Mouse (Mus musculus) intestine, embryonic 14.5 days (tissue): Measurements from ENCODE around the gene Setdb2. TPM values are rescaled to one million over a fixed set of nuclear protein-coding genes. Genes with fewer than 3 reads are reported as not detected.
"Not testable (repeated sequence)": the region's sequence is repeated elsewhere in the genome, so short reads cannot be mapped to it uniquely, and the experiment has no call there.

ENCODE experiments used
- ATAC-seq: fragments of 200-750 bp; cut with Nextera tagmentation; replicated peaks from 2 replicates; pipeline ENCODE4 v1.8.0; 2017; ENCODE audit warnings: low read depth, moderate number of reproducible peaks, moderate TSS enrichment, moderate library complexity; ENCODE audit not compliant: low FRiP score, low TSS enrichment
- DNase-seq: peaks from one replicate; pipeline ENCODE4 v3.0.0-alpha.2; 2018; ENCODE audit warnings: low spot score
- H3K27ac ChIP-seq: fragments of 300-500 bp; sonication (generic); 2 replicates; pipeline ENCODE4 v1.5.1; 2014; ENCODE audit warnings: low read depth, mild to moderate bottlenecking, control low read depth
- H3K27me3 ChIP-seq: fragments of 300-500 bp; sonication (generic); replicated peaks from 2 replicates; pipeline ENCODE4 v1.6.1; 2014; ENCODE audit warnings: low read length, control low read depth; ENCODE audit not compliant: control insufficient read depth, insufficient read depth
- H3K36me3 ChIP-seq: fragments of 300-500 bp; sonication (generic); 2 replicates; pipeline ENCODE4 v1.6.1; 2014; ENCODE audit warnings: low read length, control low read depth; ENCODE audit not compliant: control insufficient read depth, insufficient read depth
- H3K4me1 ChIP-seq: fragments of 300-500 bp; sonication (generic); replicated peaks from 2 replicates; pipeline ENCODE4 v1.6.1; 2014; ENCODE audit warnings: low read length, control low read depth, mixed read lengths; ENCODE audit not compliant: control insufficient read depth, insufficient read depth
- H3K4me2 ChIP-seq: fragments of 300-500 bp; sonication (generic); 2 replicates; pipeline ENCODE4 v1.6.1; 2014; ENCODE audit warnings: low read length
- H3K4me3 ChIP-seq: fragments of 300-500 bp; sonication (generic); 2 replicates; pipeline ENCODE4 v1.5.1; 2014; ENCODE audit warnings: low read depth, low read length, control low read depth, mixed read lengths
- H3K9ac ChIP-seq: fragments of 300-500 bp; sonication (generic); 2 replicates; pipeline ENCODE4 v1.6.1; 2014; ENCODE audit warnings: mild to moderate bottlenecking, low read length
- H3K9me3 ChIP-seq: fragments of 300-500 bp; sonication (generic); 2 replicates; pipeline ENCODE4 v1.6.1; 2016; ENCODE audit warnings: low read length, control low read depth; ENCODE audit not compliant: control insufficient read depth
- WGBS: fragments of 180-500 bp; shearing (Covaris S2); extraction: QIAGEN DNeasy Blood & Tissue Kit; methylation state at CpG from one replicate; pipeline ENCODE4 v1.1.7; 2014; 5-methylcytosine and 5-hydroxymethylcytosine counted together
- polyA plus RNA-seq: library from polyadenylated mRNA; unstranded; fragments of >200 nt; fragmentation: Nextera tagmentation; extraction: Ambion mirVana; gene quantifications from 2 replicates; pipeline ENCODE4 v1.2.1, GENCODE M21; 2014

Gene Setdb2
- polyA plus RNA-seq, 1 experiment from 2014 or later: 11.1 TPM

GRCm38 (mm10) chr14:59414979-59415378, 25.7 kb downstream of the Setdb2 start:
- not testable (repeated sequence) for H3K4me3 ChIP-seq, H3K4me2 ChIP-seq, H3K9ac ChIP-seq, DNase-seq, H3K27ac ChIP-seq, H3K27me3 ChIP-seq, H3K9me3 ChIP-seq, ATAC-seq, H3K4me1 ChIP-seq
- H3K36me3 ChIP-seq: peaks cover 35% of the 10 kb centered on the region
- 89% methylated on average over 2 of the region's 2 CpGs for WGBS

DNA sequence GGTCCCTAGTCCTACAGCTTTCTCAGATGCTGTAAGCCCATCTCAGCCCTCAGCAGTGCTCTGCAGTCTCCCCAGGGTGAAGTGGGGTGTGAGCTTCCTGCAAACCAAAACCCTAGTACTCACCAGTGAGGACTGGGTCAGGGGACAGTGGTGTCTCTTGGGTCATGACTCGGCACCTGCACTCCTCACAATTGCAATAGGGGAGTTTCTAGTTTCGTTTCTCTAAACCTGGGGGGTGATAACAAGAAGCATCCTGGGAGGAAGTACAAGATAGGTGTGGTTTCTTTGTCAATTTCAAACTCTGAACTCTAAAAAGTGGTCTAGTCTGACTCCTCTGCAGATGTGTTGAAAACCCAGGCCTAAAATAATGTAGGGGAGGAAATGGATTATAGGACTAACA, 43.7 kb downstream of the Setdb2 start:
- no peak overlapping the region for H3K4me2 ChIP-seq
- no peaks in the 10 kb centered on the region for H3K4me1 ChIP-seq
- ATAC-seq (no peak), DNase-seq (no peak)
- H3K27ac ChIP-seq: no peak overlapping the region
- no peaks in the 10 kb centered on the region for H3K27me3 ChIP-seq
- H3K9me3 ChIP-seq: no peaks in the 10 kb centered on the region
- H3K36me3 ChIP-seq: peaks cover 4% of the 10 kb centered on the region
- no peak overlapping the region for H3K9ac ChIP-seq
- H3K4me3 ChIP-seq: no peak overlapping the region
- WGBS: 84% methylated on average over 2 of the region's 2 CpGs

- Histone ChIP-seq H3K9me3 (no peaks in the 10 kb centered on the region), H3K4me2 (no peak within 1 kb of the TSS), H3K9ac (no peak within 1 kb of the TSS), H3K27me3 (no peaks in the 10 kb centered on the region), H3K27ac (no peak within 1 kb of the TSS), H3K36me3 (no peaks in the 10 kb centered on the region; the same call in 1 of the 2 replicates), H3K4me1 (no peaks in the 10 kb centered on the region), H3K4me3 (no peak within 1 kb of the TSS)
- DNase-seq (no peak), ATAC-seq (no peak)
- WGBS: 81% methylated on average over 3 of the region's 3 CpGs
These were observed 45.4 kb downstream of the Setdb2 start, which contains the start of gene Phf11c for GRCm38 (mm10) chr14:59395281-59395680. Gene Phf11c (minus strand): TSS chr14:59395381.

- WGBS: 78% methylated on average over 4 of the region's 4 CpGs
- ATAC-seq, H3K9me3 ChIP-seq, H3K4me1 ChIP-seq, DNase-seq, H3K27me3 ChIP-seq, H3K4me2 ChIP-seq, H3K9ac ChIP-seq, H3K4me3 ChIP-seq, H3K36me3 ChIP-seq, H3K27ac ChIP-seq: not testable (repeated sequence)
These were observed 50.5 kb downstream of the Setdb2 start for GRCm38 (mm10) chr14:59390181-59390580.

- Histone ChIP-seq H3K9me3 (no peaks in the 10 kb centered on the region), H3K4me3 (no peak overlapping the region), H3K4me2 (no peak overlapping the region), H3K9ac (no peak overlapping the region), H3K4me1 (no peaks in the 10 kb centered on the region), H3K36me3 (no peaks in the 10 kb centered on the region), H3K27ac (no peak overlapping the region), H3K27me3 (no peaks in the 10 kb centered on the region)
- DNase-seq (no peak), ATAC-seq (no peak)
- WGBS: 73% methylated on average over 1 of the region's 1 CpGs
These were observed 51.2 kb downstream of the Setdb2 start for GRCm38 (mm10) chr14:59389532-59389931.

- 0 out of 2 replicates have a peak, but pooled peaks cover 4% of the 10 kb centered on the region for H3K4me1 ChIP-seq
- no peak overlapping the region for H3K9ac ChIP-seq
- no peaks in the 10 kb centered on the region for H3K27me3 ChIP-seq
- ATAC-seq: no peak
- WGBS: 91% methylated on average over 25 of the region's 25 CpGs
- no peak overlapping the region for H3K4me2 ChIP-seq
- H3K27ac ChIP-seq: no peak overlapping the region
- no peaks in the 10 kb centered on the region for H3K36me3 ChIP-seq
- no peak overlapping the region for H3K4me3 ChIP-seq
- H3K9me3 ChIP-seq: peaks cover 11% of the 10 kb centered on the region; the same call in 1 of the 2 replicates
- DNase-seq: no peak
These were observed 70.2 kb downstream of the Setdb2 start for GRCm38 (mm10) chr14:59370348-59371068.

DNA sequence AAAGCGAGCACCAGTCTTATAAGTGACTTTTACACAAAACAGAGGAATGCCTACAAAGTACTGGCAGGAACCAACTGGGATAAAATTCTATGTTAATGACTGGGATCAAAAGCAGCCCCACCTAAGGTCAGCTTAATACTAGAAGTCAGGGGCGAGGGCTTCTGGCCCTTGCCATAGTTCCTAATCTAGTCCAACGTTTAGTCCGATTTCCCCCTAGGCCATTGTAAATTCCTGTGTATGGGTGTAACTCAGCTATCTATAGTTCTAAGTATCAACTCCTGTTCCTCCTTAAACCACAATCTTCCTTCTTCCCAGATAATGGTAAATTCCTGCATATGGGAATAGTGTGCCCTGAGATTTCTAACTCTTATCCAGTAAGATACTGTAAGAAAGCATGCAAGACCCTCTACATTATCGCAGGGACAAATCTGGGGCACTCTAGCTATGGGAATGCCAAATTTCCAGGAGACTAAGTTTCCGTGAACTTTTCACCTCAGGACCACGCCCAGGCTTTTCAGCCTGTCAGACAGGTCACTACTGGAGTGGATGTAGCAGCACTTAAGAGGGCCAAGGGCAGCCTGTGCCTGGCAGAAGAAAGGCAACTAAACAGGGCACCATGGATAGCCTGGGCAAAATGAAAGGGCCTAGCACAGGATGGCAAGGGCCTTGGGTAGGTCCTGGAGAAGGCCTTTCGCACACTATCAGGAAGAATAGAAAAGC, 74.1 kb downstream of the Setdb2 start:
- Histone ChIP-seq H3K9me3 (peaks cover 9% of the 10 kb centered on the region; the same call in 1 of the 2 replicates), H3K4me3 (no peak overlapping the region), H3K27me3 (no peaks in the 10 kb centered on the region), H3K27ac (no peak overlapping the region), H3K4me1 (0 out of 2 replicates have a peak, but pooled peaks cover 4% of the 10 kb centered on the region), H3K36me3 (no peaks in the 10 kb centered on the region), H3K9ac (no peak overlapping the region), H3K4me2 (no peak overlapping the region)
- WGBS: 71% methylated on average over 8 of the region's 8 CpGs
- DNase-seq: no peak
- ATAC-seq: no peak

DNA sequence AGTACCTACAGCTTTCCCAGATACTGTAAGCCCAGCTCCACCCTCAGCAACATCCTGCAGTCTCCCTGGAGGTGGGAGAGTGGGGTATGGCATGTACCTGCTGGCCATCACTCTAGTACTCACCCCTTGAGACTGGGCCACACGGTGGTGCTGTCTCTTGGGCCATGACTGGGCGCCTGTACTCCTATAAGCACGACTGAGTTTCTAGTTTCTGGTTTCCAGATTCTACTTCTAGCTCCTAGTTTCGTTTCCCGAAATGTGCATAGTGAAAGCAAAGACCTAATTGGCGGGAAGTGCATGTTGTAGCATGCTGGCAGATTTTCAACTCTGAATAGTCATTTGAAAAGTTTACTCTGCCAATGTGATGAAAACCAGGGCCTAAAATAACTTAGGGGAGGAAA, 75.4 kb downstream of the Setdb2 start, which contains the start of gene Phf11d:
Phf11d (minus strand) TSS at position 227 of the 401 bp plus-strand sequence.
- DNase-seq (no peak), ATAC-seq (no peak)
- Histone ChIP-seq H3K27ac (peak within 1 kb of the TSS; percentile 33; the same call in 1 of the 2 replicates), H3K4me3 (no peak within 1 kb of the TSS), H3K9ac (no peak within 1 kb of the TSS), H3K36me3 (no peaks in the 10 kb centered on the region), H3K4me2 (peak within 1 kb of the TSS; percentile 22; the same call in 1 of the 2 replicates), H3K27me3 (no peaks in the 10 kb centered on the region), H3K9me3 (no peaks in the 10 kb centered on the region), H3K4me1 (0 out of 2 replicates have a peak, but pooled peaks cover 4% of the 10 kb centered on the region)
- WGBS: 48% methylated on average over 6 of the region's 6 CpGs
